Mouse (Mus musculus): ENCODE measurements around the gene B830017H08Rik. TPM values are rescaled to one million over a fixed set of nuclear protein-coding genes. Genes with fewer than 3 reads are reported as not detected.

B830017H08Rik gene
- polyA plus RNA-seq, 1 experiment = not detected

GRCm38 (mm10) chr16:17807192-17808009, 25.5 kb upstream of the B830017H08Rik start:
- no peak overlapping the region for H3K27ac ChIP-seq (ENCODE audit: control insufficient read depth, insufficient read depth, low read length)
- 5% methylated on average over 73 of the region's 73 CpGs for WGBS
- TF ChIP-seq POLR2A (IDR thresholded peaks at IDR 0.05; ENCODE audit: control insufficient read depth, extremely low read depth, insufficient read depth, low read length, poor library complexity) (peak; percentile 41; the same call in 1 of the 2 replicates), CTCF (IDR thresholded peaks at IDR 0.05; ENCODE audit: borderline replicate concordance, control insufficient read depth, extremely low read depth, insufficient read depth, low read length, poor library complexity) (0 out of 2 replicates have a peak, but pooled peaks have one; percentile 25)

GRCm38 (mm10) chr16:17809125-17809524, 23.8 kb upstream of the B830017H08Rik start:
- peaks cover 21% of the 10 kb centered on the region for H3K4me1 ChIP-seq (replicated peaks; ENCODE audit: control insufficient read depth, insufficient read depth, low read length)
- no peaks in the 10 kb centered on the region for H3K36me3 ChIP-seq (ENCODE audit: control insufficient read depth, insufficient read depth, low read length)
- WGBS = 83% methylated on average over 4 of the region's 4 CpGs
- TF ChIP-seq CTCF (IDR thresholded peaks at IDR 0.05; ENCODE audit: borderline replicate concordance, control insufficient read depth, extremely low read depth, insufficient read depth, low read length, poor library complexity) (no peak), POLR2A (IDR thresholded peaks at IDR 0.05; ENCODE audit: control insufficient read depth, extremely low read depth, insufficient read depth, low read length, poor library complexity) (no peak)
- H3K4me3 ChIP-seq (ENCODE audit: control insufficient read depth, insufficient read depth, low read length) = no peak overlapping the region
- no peak for DNase-seq
- H3K27ac ChIP-seq (ENCODE audit: control insufficient read depth, insufficient read depth, low read length) = no peak overlapping the region
- H3K27me3 ChIP-seq (ENCODE audit: control insufficient read depth, insufficient read depth, low read length) = peaks cover 22% of the 10 kb centered on the region; the same call in 1 of the 2 replicates

More at GRCm38 (mm10) chr16:17807192-17808009, 25.5 kb upstream of the B830017H08Rik start:
- DNase-seq = peak; percentile 92
- no peaks in the 10 kb centered on the region for H3K36me3 ChIP-seq (ENCODE audit: control insufficient read depth, insufficient read depth, low read length)
- H3K27me3 ChIP-seq (ENCODE audit: control insufficient read depth, insufficient read depth, low read length) = peaks cover 35% of the 10 kb centered on the region; the same call in 1 of the 2 replicates
- peak overlapping the region; percentile 78 for H3K4me3 ChIP-seq (ENCODE audit: control insufficient read depth, insufficient read depth, low read length)
- H3K4me1 ChIP-seq (replicated peaks; ENCODE audit: control insufficient read depth, insufficient read depth, low read length) = peaks cover 30% of the 10 kb centered on the region

GRCm38 (mm10) chr16:17809711-17810110, 23.2 kb upstream of the B830017H08Rik start:
- DNase-seq = no peak
- 12% methylated on average over 7 of the region's 7 CpGs for WGBS

GRCm38 (mm10) chr16:17812120-17812519, 20.8 kb upstream of the B830017H08Rik start:
- Histone ChIP-seq H3K36me3 (ENCODE audit: control insufficient read depth, insufficient read depth, low read length) (no peaks in the 10 kb centered on the region), H3K4me1 (replicated peaks; ENCODE audit: control insufficient read depth, insufficient read depth, low read length) (peaks cover 16% of the 10 kb centered on the region), H3K27ac (ENCODE audit: control insufficient read depth, insufficient read depth, low read length) (no peak overlapping the region), H3K27me3 (ENCODE audit: control insufficient read depth, insufficient read depth, low read length) (no peaks in the 10 kb centered on the region), H3K4me3 (ENCODE audit: control insufficient read depth, insufficient read depth, low read length) (no peak overlapping the region)
- WGBS = 9% methylated on average over 5 of the region's 5 CpGs
- TF ChIP-seq POLR2A (IDR thresholded peaks at IDR 0.05; ENCODE audit: control insufficient read depth, extremely low read depth, insufficient read depth, low read length, poor library complexity) (no peak), CTCF (IDR thresholded peaks at IDR 0.05; ENCODE audit: borderline replicate concordance, control insufficient read depth, extremely low read depth, insufficient read depth, low read length, poor library complexity) (no peak)
- DNase-seq = peak; percentile 26

More at GRCm38 (mm10) chr16:17809711-17810110, 23.2 kb upstream of the B830017H08Rik start:
- Histone ChIP-seq H3K27me3 (ENCODE audit: control insufficient read depth, insufficient read depth, low read length) (peaks cover 18% of the 10 kb centered on the region; the same call in 1 of the 2 replicates), H3K4me3 (ENCODE audit: control insufficient read depth, insufficient read depth, low read length) (no peak overlapping the region), H3K36me3 (ENCODE audit: control insufficient read depth, insufficient read depth, low read length) (no peaks in the 10 kb centered on the region), H3K4me1 (replicated peaks; ENCODE audit: control insufficient read depth, insufficient read depth, low read length) (peaks cover 16% of the 10 kb centered on the region), H3K27ac (ENCODE audit: control insufficient read depth, insufficient read depth, low read length) (no peak overlapping the region)
- TF ChIP-seq CTCF (IDR thresholded peaks at IDR 0.05; ENCODE audit: borderline replicate concordance, control insufficient read depth, extremely low read depth, insufficient read depth, low read length, poor library complexity) (no peak), POLR2A (IDR thresholded peaks at IDR 0.05; ENCODE audit: control insufficient read depth, extremely low read depth, insufficient read depth, low read length, poor library complexity) (no peak)

GRCm38 (mm10) chr16:17813173-17813572, 19.7 kb upstream of the B830017H08Rik start:
- Histone ChIP-seq H3K27me3 (ENCODE audit: control insufficient read depth, insufficient read depth, low read length) (no peaks in the 10 kb centered on the region), H3K4me1 (replicated peaks; ENCODE audit: control insufficient read depth, insufficient read depth, low read length) (peaks cover 11% of the 10 kb centered on the region), H3K36me3 (ENCODE audit: control insufficient read depth, insufficient read depth, low read length) (no peaks in the 10 kb centered on the region), H3K27ac (ENCODE audit: control insufficient read depth, insufficient read depth, low read length) (no peak overlapping the region), H3K4me3 (ENCODE audit: control insufficient read depth, insufficient read depth, low read length) (no peak overlapping the region)
- DNase-seq = no peak
- WGBS = 77% methylated on average over 4 of the region's 4 CpGs
- TF ChIP-seq POLR2A (IDR thresholded peaks at IDR 0.05; ENCODE audit: control insufficient read depth, extremely low read depth, insufficient read depth, low read length, poor library complexity) (no peak), CTCF (IDR thresholded peaks at IDR 0.05; ENCODE audit: borderline replicate concordance, control insufficient read depth, extremely low read depth, insufficient read depth, low read length, poor library complexity) (no peak)

- Histone ChIP-seq H3K27ac (ENCODE audit: control insufficient read depth, insufficient read depth, low read length) (no peak overlapping the region), H3K4me3 (ENCODE audit: control insufficient read depth, insufficient read depth, low read length) (peak overlapping the region; percentile 38), H3K4me1 (replicated peaks; ENCODE audit: control insufficient read depth, insufficient read depth, low read length) (peaks cover 11% of the 10 kb centered on the region), H3K36me3 (ENCODE audit: control insufficient read depth, insufficient read depth, low read length) (no peaks in the 10 kb centered on the region), H3K27me3 (ENCODE audit: control insufficient read depth, insufficient read depth, low read length) (no peaks in the 10 kb centered on the region)
- TF ChIP-seq CTCF (IDR thresholded peaks at IDR 0.05; ENCODE audit: borderline replicate concordance, control insufficient read depth, extremely low read depth, insufficient read depth, low read length, poor library complexity) (peak; percentile 99), POLR2A (IDR thresholded peaks at IDR 0.05; ENCODE audit: control insufficient read depth, extremely low read depth, insufficient read depth, low read length, poor library complexity) (no peak)
- 5% methylated on average over 63 of the region's 63 CpGs for WGBS
- DNase-seq = peak; percentile 75
Measured at GRCm38 (mm10) chr16:17815411-17816402, 17.2 kb upstream of the B830017H08Rik start.
